5 mouse cellular contexts compared by ENCODE assay signal in the genomic region with DNA sequence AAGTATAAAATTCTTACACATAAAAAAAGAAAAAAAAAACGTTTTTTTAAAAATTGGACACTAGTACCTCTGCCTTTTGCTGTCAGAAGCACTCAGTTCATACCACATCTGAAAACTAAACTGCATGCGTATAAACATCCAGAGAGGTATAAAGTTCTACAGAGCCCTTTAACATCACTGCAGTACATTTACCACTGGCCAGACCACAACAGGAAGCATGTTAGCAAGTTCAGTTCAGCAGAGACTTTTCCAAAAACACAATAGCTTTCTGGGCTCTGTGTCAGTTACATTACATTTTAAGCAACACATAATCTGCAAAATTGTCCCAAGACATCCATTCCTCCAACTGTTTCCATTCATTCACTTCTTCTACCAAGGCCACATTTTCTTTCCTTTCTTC. TPM values are rescaled to one million over a fixed set of nuclear protein-coding genes. Genes with fewer than 3 reads are reported as not detected.
ATAC-seq lines count a peak whose summit lies in the region.

No protein-coding gene starts in this region.

- peak; percentile 82 for ATAC-seq in common myeloid progenitor, adult 5-6 weeks (replicated peaks; ENCODE audit: low read depth, poor library complexity, severe bottlenecking)
- peak; percentile 54; the same call in 1 of the 2 replicates for ATAC-seq in granulocyte monocyte progenitor cell, adult 5-6 weeks (replicated peaks; ENCODE audit: poor library complexity, severe bottlenecking)
- ATAC-seq in hematopoietic stem cell, adult 5-6 weeks (replicated peaks in 1 of 2; ENCODE audit: insufficient read depth in 1 of 2, low FRiP score in 2 of 2, low TSS enrichment in 1 of 2, low read depth in 1 of 2, poor library complexity in 2 of 2, severe bottlenecking in 2 of 2): peak; percentile 80 to 88
- ATAC-seq in megakaryocyte, adult 5-6 weeks (ENCODE audit: poor library complexity, severe bottlenecking): 0 out of 2 replicates have a peak, but pooled peaks have one; percentile 47
- peak; percentile 70 for ATAC-seq in megakaryocyte progenitor cell, adult 5-6 weeks (replicated peaks; ENCODE audit: poor library complexity)

RNA-seq across cellular contexts. Expression of gene Cfl2, which starts 29.9 kb away (rescaled TPM):
- 18.6 and 39.9 TPM in 2 replicates for total RNA-seq in common myeloid progenitor, adult 5-6 weeks (2017)
- total RNA-seq in granulocyte monocyte progenitor cell, adult 5-6 weeks (2014; fragmentation: Nextera tagmentation): 22.2 and 33.0 TPM in 2 replicates
- total RNA-seq in granulocyte monocyte progenitor cell, adult 5-6 weeks (2017): 23.1 and 27.1 TPM in 2 replicates
- total RNA-seq in hematopoietic stem cell, adult 5-6 weeks (2017): 26.1 and 51.2 TPM in 2 replicates
- total RNA-seq in megakaryocyte, adult 5-6 weeks (2015): 22.4 and 27.3 TPM in 2 replicates
- 16.3 and 21.4 TPM in 2 replicates for total RNA-seq in megakaryocyte, adult 5-6 weeks (2017)
- 23.1 and 27.3 TPM in 2 replicates for total RNA-seq in megakaryocyte progenitor cell, adult 5-6 weeks (2015)
- 20.0 and 20.4 TPM in 2 replicates for total RNA-seq in megakaryocyte progenitor cell, adult 5-6 weeks (2017)

Comparison
In these comparisons a context has a peak if more than half of its experiments do, and no peak if none do; other contexts are left out.
1. Peak in every context shown above with its lines: ATAC-seq.